ENCODE assay signal across 9 mouse cellular contexts in genomic region chr10:130228246-130228645, GRCm38 (mm10). TPM values are rescaled to one million over a fixed set of nuclear protein-coding genes. Genes with fewer than 3 reads are reported as not detected.
A peak's percentile ranks its signal among the peaks of the same experiment; 100 is the strongest.
DNase-seq lines count a peak whose midpoint lies in the region; ATAC-seq lines count a peak whose summit lies in the region.
"Had no signal": no experiment of that assay in that cellular context is flagged by ENCODE, and none has a peak within 500 bp of the region (broad histone marks: within the 10 kb centered on the region; RNA-seq: fewer than 3 reads in every experiment).

No protein-coding gene starts in this region.

- ATAC-seq in CD4-positive, CD25-positive, alpha-beta regulatory T cell, adult 4 months = peak; percentile 85
- peak; percentile 71; the same call in 1 of the 2 replicates for ATAC-seq in kidney, embryonic 16.5 days (ENCODE audit: low FRiP score, low TSS enrichment)
- peak; percentile 63 for ATAC-seq in liver, embryonic 11.5 days (replicated peaks; ENCODE audit: low FRiP score)
- ATAC-seq in neural tube, embryonic 15.5 days (ENCODE audit: low FRiP score) = peak; percentile 96

- no peak overlapping the region for H3K27ac ChIP-seq in kidney, embryonic 16.5 days (ENCODE audit: low read length)
- no peak overlapping the region for H3K27ac ChIP-seq in liver, embryonic 11.5 days (ENCODE audit: low read depth, low read length)
- no peak overlapping the region for H3K27ac ChIP-seq in neural tube, embryonic 15.5 days (replicated peaks)
- H3K27ac ChIP-seq: limb, embryonic 12.5 days had no signal

- no peak overlapping the region for H3K4me3 ChIP-seq in kidney, embryonic 16.5 days (ENCODE audit: low read length)
- H3K4me3 ChIP-seq in liver, embryonic 11.5 days (ENCODE audit: low read depth, low read length) = no peak overlapping the region
- no peak overlapping the region for H3K4me3 ChIP-seq in neural tube, embryonic 15.5 days (replicated peaks)
- H3K4me3 ChIP-seq: limb, embryonic 12.5 days had no signal

- peak; percentile 9 for DNase-seq in Muller cell, postnatal 12 days (ENCODE audit: inconsistent ontology term)
- DNase-seq in cerebellum, adult 8-10 months = peak; percentile 36
- peak; percentile 69 for DNase-seq in forelimb bud, embryonic 11.5 days (ENCODE audit: low read depth, low spot score)
- no peak for DNase-seq in liver, embryonic 11.5 days (ENCODE audit: low spot score)
- DNase-seq in urinary bladder, postnatal 10 days (ENCODE audit: low spot score) = no peak

- no peak overlapping the region for H3K4me2 ChIP-seq in kidney, embryonic 16.5 days (replicated peaks; ENCODE audit: low read depth, low read length)
- no peak overlapping the region for H3K4me2 ChIP-seq in liver, embryonic 11.5 days
- H3K4me2 ChIP-seq in neural tube, embryonic 15.5 days = no peak overlapping the region
- H3K4me2 ChIP-seq: limb, embryonic 12.5 days had no signal

- no peak overlapping the region for H3K9ac ChIP-seq in kidney, embryonic 16.5 days (replicated peaks; ENCODE audit: low read length)
- H3K9ac ChIP-seq in liver, embryonic 11.5 days (ENCODE audit: low read depth, low read length) = no peak overlapping the region
- no peak overlapping the region for H3K9ac ChIP-seq in neural tube, embryonic 15.5 days (replicated peaks)
- H3K9ac ChIP-seq: limb, embryonic 12.5 days had no signal

- no peaks in the 10 kb centered on the region for H3K27me3 ChIP-seq in kidney, embryonic 16.5 days (ENCODE audit: insufficient read depth, low read length)
- H3K27me3 ChIP-seq in liver, embryonic 11.5 days (replicated peaks; ENCODE audit: control insufficient read depth, insufficient read depth, low read length) = no peaks in the 10 kb centered on the region
- H3K27me3 ChIP-seq in neural tube, embryonic 15.5 days (replicated peaks) = no peaks in the 10 kb centered on the region
- H3K27me3 ChIP-seq: limb, embryonic 12.5 days had no signal

- H3K9me3 ChIP-seq in kidney, embryonic 16.5 days (ENCODE audit: low read length) = no peaks in the 10 kb centered on the region
- H3K9me3 ChIP-seq in liver, embryonic 11.5 days (ENCODE audit: control insufficient read depth, low read length) = no peaks in the 10 kb centered on the region
- no peaks in the 10 kb centered on the region for H3K9me3 ChIP-seq in neural tube, embryonic 15.5 days (replicated peaks)
- H3K9me3 ChIP-seq: limb, embryonic 12.5 days had no signal

- H3K36me3 ChIP-seq in kidney, embryonic 16.5 days (ENCODE audit: insufficient read depth, low read length) = no peaks in the 10 kb centered on the region
- H3K36me3 ChIP-seq in liver, embryonic 11.5 days (ENCODE audit: control insufficient read depth, insufficient read depth, low read length) = no peaks in the 10 kb centered on the region
- H3K36me3 ChIP-seq in neural tube, embryonic 15.5 days = no peaks in the 10 kb centered on the region
- H3K36me3 ChIP-seq: limb, embryonic 12.5 days had no signal

- no peaks in the 10 kb centered on the region for H3K4me1 ChIP-seq in kidney, embryonic 16.5 days (ENCODE audit: insufficient read depth, low read length)
- no peaks in the 10 kb centered on the region for H3K4me1 ChIP-seq in liver, embryonic 11.5 days (replicated peaks; ENCODE audit: control insufficient read depth, insufficient read depth, low read length)
- H3K4me1 ChIP-seq in neural tube, embryonic 15.5 days = no peaks in the 10 kb centered on the region
- H3K4me1 ChIP-seq: limb, embryonic 12.5 days had no signal

- 0% methylated on average over 1 of the region's 1 CpGs for WGBS in kidney, embryonic 16.5 days
- 3% methylated on average over 1 of the region's 1 CpGs for WGBS in liver, embryonic 11.5 days
- WGBS in neural tube, embryonic 15.5 days = 0% methylated on average over 1 of the region's 1 CpGs

RNA-seq across cellular contexts. Expression of gene Olfr827, which starts 14.0 kb away (rescaled TPM):
- not detected for polyA plus RNA-seq in CD4-positive, CD25-positive, alpha-beta regulatory T cell, adult 4 months (2017; shearing (Covaris generic))
- polyA plus RNA-seq in kidney, embryonic 16.5 days (2015; fragmentation: Nextera tagmentation; extraction: Ambion mirVana) = not detected in 2 replicates
- not detected in 2 replicates for polyA plus RNA-seq in liver, embryonic 11.5 days (2014; fragmentation: Nextera tagmentation; extraction: Ambion mirVana)
- not detected in 2 replicates for polyA plus RNA-seq in neural tube, embryonic 15.5 days (2015; fragmentation: Nextera tagmentation; extraction: Ambion mirVana)
- polyA plus RNA-seq: limb, embryonic 12.5 days had no signal

RNA-seq across cellular contexts. Expression of gene Olfr826, which starts 44.3 kb away (rescaled TPM):
- polyA plus RNA-seq in CD4-positive, CD25-positive, alpha-beta regulatory T cell, adult 4 months (2017; shearing (Covaris generic)) = not detected
- not detected in 2 replicates for polyA plus RNA-seq in kidney, embryonic 16.5 days (2015; fragmentation: Nextera tagmentation; extraction: Ambion mirVana)
- polyA plus RNA-seq in liver, embryonic 11.5 days (2014; fragmentation: Nextera tagmentation; extraction: Ambion mirVana) = not detected in 2 replicates
- not detected in 2 replicates for polyA plus RNA-seq in neural tube, embryonic 15.5 days (2015; fragmentation: Nextera tagmentation; extraction: Ambion mirVana)
- polyA plus RNA-seq: limb, embryonic 12.5 days had no signal

RNA-seq across cellular contexts. Expression of gene Neurod4, which starts 51.8 kb away (rescaled TPM):
- polyA plus RNA-seq in CD4-positive, CD25-positive, alpha-beta regulatory T cell, adult 4 months (2017; shearing (Covaris generic)) = not detected
- not detected in 2 replicates for polyA plus RNA-seq in kidney, embryonic 16.5 days (2015; fragmentation: Nextera tagmentation; extraction: Ambion mirVana)
- polyA plus RNA-seq in liver, embryonic 11.5 days (2014; fragmentation: Nextera tagmentation; extraction: Ambion mirVana) = not detected in 2 replicates
- polyA plus RNA-seq in neural tube, embryonic 15.5 days (2015; fragmentation: Nextera tagmentation; extraction: Ambion mirVana) = 0.31 and 0.37 TPM in 2 replicates

Comparison
In these comparisons a context has a peak if more than half of its experiments do, and no peak if none do; other contexts are left out.
1. DNase-seq: peak in Muller cell, postnatal 12 days (single experiment), cerebellum, adult 8-10 months (single experiment) and forelimb bud, embryonic 11.5 days (single experiment); none in liver, embryonic 11.5 days (single experiment) and urinary bladder, postnatal 10 days (single experiment).
2. Peak in every context shown above with its lines, with median percentiles within 50 percentile points of each other: ATAC-seq.